Mouse (Mus musculus) liver, embryonic 14.5 days (tissue): ENCODE results near the gene Tlk1.

ENCODE experiments used
- CTCF ChIP-seq: IDR thresholded peaks from 2 replicates; pipeline ENCODE4 v1.5.1; 2016; ENCODE audit warnings: antibody characterized with exemption, low read depth, control low read depth
- EP300 ChIP-seq: IDR thresholded peaks from 2 replicates; pipeline ENCODE4 v1.6.1; 2016; ENCODE audit warnings: antibody characterized with exemption, low read depth

DNA sequence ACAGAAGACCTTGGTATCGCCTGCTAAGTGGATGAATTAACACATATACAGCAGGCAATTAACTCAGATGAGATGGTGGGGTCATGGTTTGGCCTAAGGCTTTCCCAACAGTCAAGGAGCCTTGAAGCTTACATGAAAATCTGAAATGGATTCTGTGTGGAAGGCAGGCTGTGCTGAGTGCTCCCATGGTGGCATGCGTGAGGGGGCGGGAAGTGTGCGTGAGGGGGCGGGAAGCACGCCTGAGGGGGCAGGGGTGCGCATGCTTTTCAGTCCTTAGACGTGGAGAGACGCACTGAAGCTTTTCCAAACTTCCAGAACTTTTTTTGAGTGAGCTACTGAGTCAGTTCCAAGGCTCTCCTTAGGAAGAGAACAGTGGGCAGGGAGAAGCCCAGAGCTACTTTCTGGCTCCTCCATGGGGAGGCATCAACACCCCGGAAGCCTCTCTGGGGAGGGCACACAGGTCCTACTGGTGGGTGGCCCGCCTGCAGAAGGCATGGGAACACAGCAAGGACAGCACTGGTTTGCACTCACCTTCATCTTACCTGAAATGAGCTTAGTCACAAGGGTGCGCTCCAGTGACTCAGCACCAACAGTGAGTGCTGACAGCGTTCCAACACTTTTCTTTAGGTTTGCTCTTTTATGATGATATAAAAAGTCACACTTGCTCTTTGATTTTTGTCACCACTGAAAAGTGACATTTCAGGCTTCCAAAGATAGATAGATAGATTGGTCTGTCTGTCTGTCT is 116.4 kb downstream of the Tlk1 start:
- TF ChIP-seq EP300 (no peak), CTCF (no peak)
